Mouse (Mus musculus) neural tube, embryonic 15.5 days (tissue): ENCODE data around the gene Atat1. TPM values are rescaled to one million over a fixed set of nuclear protein-coding genes. Genes with fewer than 3 reads are reported as not detected.
"Not testable (repeated sequence)": the region's sequence is repeated elsewhere in the genome, so short reads cannot be mapped to it uniquely, and the experiment has no call there.

Source experiments
- ATAC-seq: fragments of 200-750 bp; cut with Nextera tagmentation; 2 replicates; pipeline ENCODE4 v1.8.0; 2017; ENCODE audit warnings: mild to moderate bottlenecking, moderate TSS enrichment, moderate library complexity; ENCODE audit not compliant: low FRiP score
- H3K27ac ChIP-seq: fragments of 300-500 bp; sonication (generic); replicated peaks from 2 replicates; pipeline ENCODE4 v1.5.1; 2015; ENCODE audit warnings: mild to moderate bottlenecking, inconsistent platforms
- H3K27me3 ChIP-seq: fragments of 300-500 bp; sonication (generic); replicated peaks from 2 replicates; pipeline ENCODE4 v1.6.1; 2015; ENCODE audit warnings: inconsistent platforms
- H3K36me3 ChIP-seq: fragments of 300-500 bp; sonication (generic); 2 replicates; pipeline ENCODE4 v1.6.1; 2015; ENCODE audit warnings: inconsistent platforms
- H3K4me1 ChIP-seq: fragments of 300-500 bp; sonication (generic); 2 replicates; pipeline ENCODE4 v1.6.1; 2015; ENCODE audit warnings: inconsistent platforms
- H3K4me2 ChIP-seq: fragments of 300-500 bp; sonication (generic); 2 replicates; pipeline ENCODE4 v1.6.1; 2015; ENCODE audit warnings: inconsistent platforms, mild to moderate bottlenecking, moderate library complexity
- H3K4me3 ChIP-seq: fragments of 300-500 bp; sonication (generic); replicated peaks from 2 replicates; pipeline ENCODE4 v1.5.1; 2015; ENCODE audit warnings: mild to moderate bottlenecking, inconsistent platforms
- H3K9ac ChIP-seq: fragments of 300-500 bp; sonication (generic); replicated peaks from 2 replicates; pipeline ENCODE4 v1.6.1; 2015; ENCODE audit warnings: mild to moderate bottlenecking, inconsistent platforms
- H3K9me3 ChIP-seq: fragments of 300-500 bp; sonication (generic); replicated peaks from 2 replicates; pipeline ENCODE4 v1.6.1; 2016; ENCODE audit warnings: inconsistent platforms
- WGBS: fragments of 180-500 bp; shearing (Covaris S2); methylation state at CpG from one replicate; pipeline ENCODE4 v1.1.7; 2015; ENCODE audit warnings: mixed read lengths; 5-methylcytosine and 5-hydroxymethylcytosine counted together
- polyA plus RNA-seq: library from polyadenylated mRNA; unstranded; fragments of >200 nt; fragmentation: Nextera tagmentation; extraction: Ambion mirVana; gene quantifications from 2 replicates; pipeline ENCODE4 v1.2.1, GENCODE M21; 2015

Atat1 gene
- 259 and 319 TPM in 2 replicates for polyA plus RNA-seq

DNA sequence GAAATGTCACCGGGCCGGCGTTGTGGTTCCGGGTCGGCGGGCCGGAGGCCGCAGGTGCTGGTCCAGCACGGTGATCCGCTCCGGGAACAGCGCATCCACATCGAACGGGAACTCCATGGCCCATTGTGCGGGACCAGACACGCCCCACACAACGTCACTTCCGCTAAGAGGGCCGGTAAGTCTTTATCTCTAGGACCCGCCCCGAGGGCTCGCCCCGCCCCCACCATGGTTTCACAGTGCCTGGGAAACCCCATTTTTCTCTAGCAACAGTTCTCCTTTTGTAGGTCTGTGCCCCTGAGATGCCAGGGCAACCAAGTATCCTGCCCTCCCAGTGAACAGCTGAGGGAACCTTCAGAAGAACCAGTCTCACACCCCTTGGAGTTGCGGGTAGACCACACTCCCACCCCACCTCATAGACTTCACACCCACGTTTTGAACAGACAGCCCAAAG is at the start of gene Atat1:
Gene Atat1 (minus strand): TSS at position 157 of the 451 bp plus-strand sequence.
- Histone ChIP-seq H3K9me3 (no peaks in the 10 kb centered on the region), H3K9ac (peak within 1 kb of the TSS; percentile 88), H3K36me3 (peaks cover 38% of the 10 kb centered on the region), H3K4me1 (peaks cover 40% of the 10 kb centered on the region), H3K27ac (peak within 1 kb of the TSS; percentile 89), H3K4me2 (peak within 1 kb of the TSS; percentile 89), H3K27me3 (no peaks in the 10 kb centered on the region), H3K4me3 (peak within 1 kb of the TSS; percentile 69)
- 3% methylated on average over 25 of the region's 25 CpGs for WGBS
- peak; percentile 93 for ATAC-seq

GRCm38 (mm10) chr17:35958533-35959223 is 48.8 kb upstream of the Atat1 start:
- H3K27ac ChIP-seq, result no peak overlapping the region
- no peak overlapping the region for H3K9ac ChIP-seq
- 94% methylated on average over 15 of the region's 15 CpGs for WGBS
- no peaks in the 10 kb centered on the region for H3K4me1 ChIP-seq
- no peaks in the 10 kb centered on the region for H3K27me3 ChIP-seq
- ATAC-seq, result no peak
- no peaks in the 10 kb centered on the region for H3K9me3 ChIP-seq
- H3K36me3 ChIP-seq, result peaks cover 90% of the 10 kb centered on the region
- no peak overlapping the region for H3K4me3 ChIP-seq
- no peak overlapping the region for H3K4me2 ChIP-seq

GRCm38 (mm10) chr17:35954665-35955064 is 44.8 kb upstream of the Atat1 start:
- H3K9ac ChIP-seq, result no peak overlapping the region
- no peak overlapping the region for H3K27ac ChIP-seq
- H3K27me3 ChIP-seq, result no peaks in the 10 kb centered on the region
- peaks cover 50% of the 10 kb centered on the region for H3K36me3 ChIP-seq
- H3K9me3 ChIP-seq, result no peaks in the 10 kb centered on the region
- H3K4me2 ChIP-seq, result no peak overlapping the region
- H3K4me1 ChIP-seq, result no peaks in the 10 kb centered on the region
- no peak overlapping the region for H3K4me3 ChIP-seq
- 82% methylated on average over 8 of the region's 8 CpGs for WGBS
- no peak for ATAC-seq

DNA sequence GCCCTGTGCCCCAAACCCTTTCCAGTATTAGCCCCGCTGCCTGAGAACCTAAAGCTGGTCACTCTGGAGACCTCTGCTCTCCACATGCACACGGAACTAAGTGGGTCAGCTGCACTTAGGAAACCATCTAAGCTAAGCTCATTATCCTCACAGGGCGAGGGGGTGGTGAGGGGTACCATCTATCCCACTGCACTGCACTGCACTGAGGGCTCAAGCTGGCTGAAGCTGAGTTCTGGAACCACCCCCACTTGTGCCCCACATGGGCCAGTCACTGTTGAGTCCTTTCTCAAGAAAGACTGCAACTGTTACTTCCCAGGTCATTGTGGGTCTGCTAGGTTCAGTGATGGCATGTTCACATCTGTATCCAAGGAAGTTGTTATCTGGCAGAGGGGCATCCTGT is 42.7 kb upstream of the Atat1 start:
- not testable (repeated sequence) for H3K4me2 ChIP-seq, H3K4me3 ChIP-seq, ATAC-seq, H3K9me3 ChIP-seq, H3K9ac ChIP-seq, H3K27ac ChIP-seq, H3K4me1 ChIP-seq, H3K27me3 ChIP-seq
- peaks cover 28% of the 10 kb centered on the region for H3K36me3 ChIP-seq
- WGBS, result 93% methylated on average over 3 of the region's 3 CpGs

DNA sequence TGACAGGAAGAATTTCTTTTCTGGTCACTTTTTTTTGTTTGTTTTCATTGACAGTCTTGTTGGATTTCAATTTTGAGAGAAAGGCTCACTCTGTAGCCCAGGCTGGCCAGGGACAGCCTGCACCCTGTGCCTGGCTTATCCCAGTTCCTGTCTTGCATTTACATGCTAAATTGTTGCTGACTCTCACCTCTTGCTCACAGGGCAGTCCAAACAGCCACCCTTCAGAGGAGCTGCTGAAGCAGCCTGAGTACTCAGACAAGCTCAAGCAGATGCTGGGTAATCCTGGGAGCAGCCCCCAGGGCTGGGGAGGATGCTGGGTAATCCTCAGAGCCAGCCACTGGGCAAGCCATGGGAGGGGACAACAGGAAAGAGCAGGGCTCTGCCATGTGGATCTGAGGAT is 41.1 kb upstream of the Atat1 start:
- H3K27me3 ChIP-seq, H3K4me1 ChIP-seq, H3K4me3 ChIP-seq, ATAC-seq, H3K4me2 ChIP-seq, H3K9ac ChIP-seq, H3K9me3 ChIP-seq, H3K27ac ChIP-seq: not testable (repeated sequence)
- peaks cover 12% of the 10 kb centered on the region for H3K36me3 ChIP-seq

DNA sequence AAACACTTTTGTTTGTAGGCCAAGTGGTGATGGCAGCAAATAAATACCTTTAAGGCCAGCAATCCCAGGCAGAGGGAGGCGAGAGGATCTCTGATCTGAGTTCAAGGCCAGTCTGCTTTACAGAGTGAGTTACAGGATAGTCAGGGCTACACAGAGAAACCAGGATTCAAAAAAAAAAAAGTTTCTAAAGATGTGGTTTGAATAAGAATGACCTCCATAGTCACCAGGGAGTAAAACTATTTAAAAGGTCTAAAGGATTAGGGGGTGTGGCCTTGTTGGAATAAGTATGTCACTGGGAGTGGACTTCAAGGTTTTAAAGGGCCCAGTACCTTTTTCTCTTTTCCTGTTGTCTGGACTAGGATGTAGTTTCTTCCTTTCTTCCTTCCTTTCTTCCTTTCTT is 30.1 kb upstream of the Atat1 start:
- ATAC-seq, result no peak
- 51% methylated on average over 1 of the region's 1 CpGs for WGBS
- Histone ChIP-seq H3K9ac (no peak overlapping the region), H3K36me3 (no peaks in the 10 kb centered on the region), H3K27ac (no peak overlapping the region), H3K27me3 (no peaks in the 10 kb centered on the region), H3K4me3 (no peak overlapping the region), H3K4me1 (no peaks in the 10 kb centered on the region), H3K4me2 (no peak overlapping the region), H3K9me3 (no peaks in the 10 kb centered on the region)

GRCm38 (mm10) chr17:35939108-35939507 is 29.2 kb upstream of the Atat1 start:
- Histone ChIP-seq H3K9ac (no peak overlapping the region), H3K9me3 (no peaks in the 10 kb centered on the region), H3K27ac (no peak overlapping the region), H3K4me2 (no peak overlapping the region), H3K4me1 (no peaks in the 10 kb centered on the region), H3K27me3 (no peaks in the 10 kb centered on the region), H3K4me3 (no peak overlapping the region), H3K36me3 (no peaks in the 10 kb centered on the region)
- WGBS, result 58% methylated on average over 2 of the region's 2 CpGs
- no peak for ATAC-seq

GRCm38 (mm10) chr17:35937700-35938348 is 27.9 kb upstream of the Atat1 start:
- Histone ChIP-seq H3K27me3 (no peaks in the 10 kb centered on the region), H3K4me1 (no peaks in the 10 kb centered on the region), H3K36me3 (no peaks in the 10 kb centered on the region), H3K27ac (no peak overlapping the region), H3K9ac (no peak overlapping the region), H3K9me3 (no peaks in the 10 kb centered on the region), H3K4me3 (no peak overlapping the region), H3K4me2 (no peak overlapping the region)
- ATAC-seq, result no peak
- 42% methylated on average over 2 of the region's 2 CpGs for WGBS

DNA sequence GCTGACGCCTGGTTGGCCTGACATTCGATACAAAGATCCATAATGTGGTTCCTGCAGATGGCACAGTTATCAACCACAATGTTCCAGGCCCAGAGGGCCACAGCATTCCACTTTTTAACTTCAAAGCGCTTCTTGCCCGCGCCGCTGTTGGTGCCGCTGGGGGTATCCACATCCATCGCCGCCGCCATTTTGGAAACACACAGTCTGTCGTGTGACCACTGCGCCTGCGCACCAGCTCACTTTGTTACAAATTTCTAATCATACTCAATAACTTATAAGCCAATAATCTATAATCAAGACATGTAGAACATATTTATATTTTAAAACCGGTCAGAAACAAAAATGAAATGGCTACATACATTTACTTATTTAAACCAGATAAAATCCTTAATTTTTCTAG is 25.9 kb upstream of the Atat1 start:
- ATAC-seq, H3K27me3 ChIP-seq: not testable (repeated sequence)

GRCm38 (mm10) chr17:35932608-35933007 is 22.7 kb upstream of the Atat1 start:
- ATAC-seq, result no peak
- 90% methylated on average over 4 of the region's 4 CpGs for WGBS
- H3K9ac ChIP-seq, result no peak overlapping the region

More for the DNA sequence above, 25.9 kb upstream of the Atat1 start:
- H3K9me3 ChIP-seq, H3K4me2 ChIP-seq, H3K4me3 ChIP-seq, H3K4me1 ChIP-seq, H3K9ac ChIP-seq, H3K36me3 ChIP-seq, H3K27ac ChIP-seq: not testable (repeated sequence)
- WGBS, result 90% methylated on average over 14 of the region's 14 CpGs

GRCm38 (mm10) chr17:35930627-35931026 is 20.8 kb upstream of the Atat1 start:
- Histone ChIP-seq H3K9me3 (no peaks in the 10 kb centered on the region), H3K4me1 (no peaks in the 10 kb centered on the region), H3K4me3 (no peak overlapping the region), H3K9ac (no peak overlapping the region), H3K27ac (no peak overlapping the region), H3K4me2 (no peak overlapping the region), H3K27me3 (no peaks in the 10 kb centered on the region), H3K36me3 (peaks cover 55% of the 10 kb centered on the region)
- no peak for ATAC-seq
- WGBS, result 95% methylated on average over 12 of the region's 12 CpGs

More at GRCm38 (mm10) chr17:35932608-35933007, 22.7 kb upstream of the Atat1 start:
- Histone ChIP-seq H3K27me3 (no peaks in the 10 kb centered on the region), H3K9me3 (no peaks in the 10 kb centered on the region), H3K4me2 (no peak overlapping the region), H3K4me1 (no peaks in the 10 kb centered on the region), H3K36me3 (peaks cover 39% of the 10 kb centered on the region), H3K4me3 (no peak overlapping the region), H3K27ac (no peak overlapping the region)

DNA sequence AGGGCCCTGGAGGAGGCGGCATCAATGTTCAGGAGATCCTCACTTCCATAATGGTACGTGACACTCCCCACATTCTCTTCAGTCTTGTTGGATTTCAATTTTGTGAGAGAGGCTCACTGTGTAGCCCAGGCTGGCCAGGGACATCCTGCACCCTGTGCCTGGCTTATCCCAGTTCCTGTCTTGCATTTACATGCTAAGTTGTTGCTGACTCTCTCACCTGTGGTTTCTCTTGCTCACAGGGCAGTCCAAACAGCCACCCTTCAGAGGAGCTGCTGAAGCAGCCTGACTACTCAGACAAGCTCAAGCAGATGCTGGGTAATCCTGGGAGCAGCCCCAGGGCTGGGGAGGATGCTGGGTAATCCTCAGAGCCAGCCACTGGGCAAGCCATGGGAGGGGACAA is 19.7 kb upstream of the Atat1 start:
- H3K27ac ChIP-seq, result no peak overlapping the region
- WGBS, result 90% methylated on average over 2 of the region's 2 CpGs
- no peak overlapping the region for H3K4me2 ChIP-seq
- no peak for ATAC-seq
- no peaks in the 10 kb centered on the region for H3K27me3 ChIP-seq
- no peak overlapping the region for H3K4me3 ChIP-seq
- no peaks in the 10 kb centered on the region for H3K4me1 ChIP-seq
- H3K9ac ChIP-seq, result no peak overlapping the region
- H3K36me3 ChIP-seq, result peaks cover 65% of the 10 kb centered on the region
- H3K9me3 ChIP-seq, result no peaks in the 10 kb centered on the region
